Mouse (Mus musculus): ENCODE measurements at regions not wholly inside any gene's neighbourhood (a gene's known extent, or its start where the extent isn't known, plus 50 kb on each side); places are given as distances from the start of the nearest gene placed in this dataset.
"Not testable (repeated sequence)": the region's sequence is repeated elsewhere in the genome, so short reads cannot be mapped to it uniquely, and the experiment has no call there.

- DNase-seq (ENCODE audit: low spot score in 2 of 2) = no peak
Observed at GRCm38 (mm10) chr16:20861256-20861655, 126.9 kb upstream of the Thpo start.

GRCm38 (mm10) chr16:20860606-20861005 is 126.3 kb upstream of the Thpo start:
- DNase-seq (ENCODE audit: low spot score in 2 of 2) = not testable (repeated sequence)

- DNase-seq (ENCODE audit: low spot score in 2 of 2) = no peak
Observed at GRCm38 (mm10) chr16:20854696-20855213, 120.4 kb upstream of the Thpo start.

- no peak for DNase-seq (ENCODE audit: low spot score in 2 of 2)
Observed at GRCm38 (mm10) chr16:20838151-20838550, 103.8 kb upstream of the Thpo start.

GRCm38 (mm10) chr16:20836866-20837265 is 102.6 kb upstream of the Thpo start:
- no peak for DNase-seq (ENCODE audit: low spot score in 2 of 2)

GRCm38 (mm10) chr16:20833838-20834237 is 99.5 kb upstream of the Thpo start:
- not testable (repeated sequence) for DNase-seq (ENCODE audit: low spot score in 2 of 2)

- DNase-seq (ENCODE audit: low spot score in 2 of 2) = no peak
Observed at GRCm38 (mm10) chr16:20833301-20833700, 99.0 kb upstream of the Thpo start.

GRCm38 (mm10) chr16:20829732-20830435 is 95.6 kb upstream of the Thpo start:
- DNase-seq (ENCODE audit: low spot score in 2 of 2) = no peak

GRCm38 (mm10) chr16:20828996-20829731 is 94.9 kb upstream of the Thpo start:
- DNase-seq (ENCODE audit: low spot score in 2 of 2) = no peak

GRCm38 (mm10) chr16:20824226-20824625 is 89.9 kb upstream of the Thpo start:
- peak; percentile 81 to 85 for DNase-seq (ENCODE audit: low spot score in 2 of 2)

- no peak for DNase-seq (ENCODE audit: low spot score in 2 of 2)
Observed at GRCm38 (mm10) chr16:20820939-20821338, 86.6 kb upstream of the Thpo start.

GRCm38 (mm10) chr16:20819568-20819967 is 85.3 kb upstream of the Thpo start:
- no peak for DNase-seq (ENCODE audit: low spot score in 2 of 2)

GRCm38 (mm10) chr16:20818711-20819189 is 84.4 kb upstream of the Thpo start:
- no peak for DNase-seq (ENCODE audit: low spot score in 2 of 2)

GRCm38 (mm10) chr16:20814976-20815375 is 80.7 kb upstream of the Thpo start:
- no peak for DNase-seq (ENCODE audit: low spot score in 2 of 2)

- no peak for DNase-seq (ENCODE audit: low spot score in 2 of 2)
Observed at GRCm38 (mm10) chr16:20814240-20814639, 79.9 kb upstream of the Thpo start.

GRCm38 (mm10) chr16:20812025-20812424 is 77.7 kb upstream of the Thpo start:
- not testable (repeated sequence) for DNase-seq (ENCODE audit: low spot score in 2 of 2)

GRCm38 (mm10) chr16:20810322-20810721 is 76.0 kb upstream of the Thpo start:
- DNase-seq (ENCODE audit: low spot score in 2 of 2) = no peak

GRCm38 (mm10) chr16:20808263-20808662 is 74.0 kb upstream of the Thpo start:
- DNase-seq (ENCODE audit: low spot score in 2 of 2) = no peak

- DNase-seq (ENCODE audit: low spot score in 2 of 2) = no peak
Observed at GRCm38 (mm10) chr16:20806739-20807138, 72.4 kb upstream of the Thpo start.

- no peak for DNase-seq (ENCODE audit: low spot score in 2 of 2)
Observed at GRCm38 (mm10) chr16:20805793-20806192, 71.5 kb upstream of the Thpo start.

GRCm38 (mm10) chr16:20805086-20805485 is 70.8 kb upstream of the Thpo start:
- no peak for DNase-seq (ENCODE audit: low spot score in 2 of 2)

- DNase-seq (ENCODE audit: low spot score in 2 of 2) = peak; percentile 68 to 76
Observed at GRCm38 (mm10) chr16:20804601-20805017, 70.3 kb upstream of the Thpo start.

Data from layer of hippocampus, adult 8-10 months (tissue).